Mouse (Mus musculus) olfactory bulb, adult 2 months (tissue): ENCODE data around the gene Cdcp1. TPM values are rescaled to one million over a fixed set of nuclear protein-coding genes. Genes with fewer than 3 reads are reported as not detected.

Experiments used
- H3K27ac ChIP-seq: fragments of 200-500 bp; 2 replicates; pipeline ENCODE4 v1.5.1; 2012; ENCODE audit warnings: low read depth, low read length; ENCODE audit not compliant: insufficient read depth
- H3K4me1 ChIP-seq: fragments of 200-500 bp; 2 replicates; pipeline ENCODE4 v1.6.1; 2012; ENCODE audit warnings: low read length; ENCODE audit not compliant: control insufficient read depth, insufficient read depth
- H3K4me3 ChIP-seq: fragments of 200-500 bp; 2 replicates; pipeline ENCODE4 v1.5.1; 2012; ENCODE audit warnings: mild to moderate bottlenecking, low read depth, low read length, moderate library complexity; ENCODE audit not compliant: insufficient read depth
- CTCF ChIP-seq: fragments of 200-500 bp; IDR thresholded peaks from 2 replicates; pipeline ENCODE4 v1.5.1; 2012; ENCODE audit warnings: low read depth, mild to moderate bottlenecking, low read length, moderate library complexity; ENCODE audit not compliant: insufficient read depth
- POLR2A ChIP-seq: fragments of 200-500 bp; IDR thresholded peaks from 2 replicates; pipeline ENCODE4 v1.6.1; 2012; ENCODE audit warnings: mild to moderate bottlenecking, low read depth, low read length, moderate library complexity; ENCODE audit not compliant: insufficient read depth
- WGBS: fragments of 180-500 bp; shearing (Covaris S2); methylation state at CpG from one replicate; pipeline ENCODE4 v1.1.7; 2018; 5-methylcytosine and 5-hydroxymethylcytosine counted together
- polyA plus RNA-seq: library from polyadenylated mRNA; stranded (reverse); fragments of >200 nt; gene quantifications from 2 replicates; pipeline ENCODE4 v1.2.4, GENCODE M21; 2012; ENCODE audit warnings: low replicate concordance; ENCODE audit not compliant: missing spikeins, insufficient read depth, insufficient read length

Gene Cdcp1
- polyA plus RNA-seq, 1 experiment, result not detected

GRCm38 (mm10) chr9:123123571-123124412, 92.0 kb downstream of the Cdcp1 start:
- 83% methylated on average over 6 of the region's 6 CpGs for WGBS
- no peak overlapping the region for H3K27ac ChIP-seq
- TF ChIP-seq POLR2A (no peak), CTCF (no peak)

GRCm38 (mm10) chr9:123123017-123123416, 92.8 kb downstream of the Cdcp1 start:
- WGBS, result 69% methylated on average over 3 of the region's 3 CpGs
- H3K27ac ChIP-seq, result no peak overlapping the region
- no peak for TF ChIP-seq POLR2A
- TF ChIP-seq CTCF, result no peak
- no peak overlapping the region for H3K4me3 ChIP-seq
- H3K4me1 ChIP-seq, result no peaks in the 10 kb centered on the region

More at GRCm38 (mm10) chr9:123123571-123124412, 92.0 kb downstream of the Cdcp1 start:
- no peak overlapping the region for H3K4me3 ChIP-seq
- no peaks in the 10 kb centered on the region for H3K4me1 ChIP-seq

Other genes starting within 250 kb of the Cdcp1 start
- not detected in 2 replicates for gene Tmem42, start 194.7 kb downstream of the Cdcp1 start, polyA plus RNA-seq
- not detected in 2 replicates for gene Tgm4, start 181.3 kb downstream of the Cdcp1 start, polyA plus RNA-seq
- gene Zdhhc3, start 102.8 kb downstream of the Cdcp1 start, polyA plus RNA-seq, result not detected in 2 replicates
- gene Exosc7, start 102.8 kb downstream of the Cdcp1 start, polyA plus RNA-seq, result 561 TPM in 1 of 2 replicates, not detected in the other
- not detected in 2 replicates for gene Clec3b, start 65.1 kb downstream of the Cdcp1 start, polyA plus RNA-seq
- gene Tmem158, start 44.7 kb upstream of the Cdcp1 start, polyA plus RNA-seq, result not detected in 2 replicates
- 7,402 and 9,263 TPM in 2 replicates for gene Lars2, start 150.9 kb upstream of the Cdcp1 start, polyA plus RNA-seq